Mouse (Mus musculus): ENCODE results near the gene 1700025G04Rik. TPM values are rescaled to one million over a fixed set of nuclear protein-coding genes. Genes with fewer than 3 reads are reported as not detected.

The 1700025G04Rik gene
- polyA plus RNA-seq, 1 experiment: 0.01 TPM

- no peaks in the 10 kb centered on the region for H3K4me1 ChIP-seq (ENCODE audit: control insufficient read depth)
- H3K4me3 ChIP-seq (replicated peaks): no peak overlapping the region
- no peaks in the 10 kb centered on the region for H3K36me3 ChIP-seq (ENCODE audit: control insufficient read depth)
- H3K9me3 ChIP-seq (ENCODE audit: control insufficient read depth, low read length): peaks cover 4% of the 10 kb centered on the region; the same call in 1 of the 2 replicates
- H3K27me3 ChIP-seq (ENCODE audit: control insufficient read depth): no peaks in the 10 kb centered on the region
- TF ChIP-seq TAL1 (IDR thresholded peaks at IDR 0.05; ENCODE audit: low read length) (no peak), GATA1 (IDR thresholded peaks at IDR 0.05; ENCODE audit: low read length) (no peak)
These were observed 115.5 kb downstream of the 1700025G04Rik start for GRCm38 (mm10) chr1:151974424-151974823.

GRCm38 (mm10) chr1:151973110-151973700 is 116.7 kb downstream of the 1700025G04Rik start:
- no peak for TF ChIP-seq GATA1 (IDR thresholded peaks at IDR 0.05; ENCODE audit: low read length)
- no peak for TF ChIP-seq TAL1 (IDR thresholded peaks at IDR 0.05; ENCODE audit: low read length)
- H3K9me3 ChIP-seq (ENCODE audit: control insufficient read depth, low read length): peaks cover 4% of the 10 kb centered on the region; the same call in 1 of the 2 replicates
- H3K4me3 ChIP-seq (replicated peaks): no peak overlapping the region
- no peaks in the 10 kb centered on the region for H3K36me3 ChIP-seq (ENCODE audit: control insufficient read depth)
- H3K4me1 ChIP-seq (ENCODE audit: control insufficient read depth): no peaks in the 10 kb centered on the region
- no peaks in the 10 kb centered on the region for H3K27me3 ChIP-seq (ENCODE audit: control insufficient read depth)

- no peaks in the 10 kb centered on the region for H3K4me1 ChIP-seq (ENCODE audit: control insufficient read depth)
- H3K27me3 ChIP-seq (ENCODE audit: control insufficient read depth): no peaks in the 10 kb centered on the region
- H3K9me3 ChIP-seq (ENCODE audit: control insufficient read depth, low read length): peaks cover 4% of the 10 kb centered on the region; the same call in 1 of the 2 replicates
- no peak overlapping the region for H3K4me3 ChIP-seq (replicated peaks)
- H3K36me3 ChIP-seq (ENCODE audit: control insufficient read depth): no peaks in the 10 kb centered on the region
- TF ChIP-seq GATA1 (IDR thresholded peaks at IDR 0.05; ENCODE audit: low read length): no peak
- TF ChIP-seq TAL1 (IDR thresholded peaks at IDR 0.05; ENCODE audit: low read length): no peak
These were observed 118.3 kb downstream of the 1700025G04Rik start for GRCm38 (mm10) chr1:151971581-151971980.

GRCm38 (mm10) chr1:151968126-151968525 is 121.8 kb downstream of the 1700025G04Rik start:
- Histone ChIP-seq H3K4me3 (replicated peaks) (no peak overlapping the region), H3K9me3 (ENCODE audit: control insufficient read depth, low read length) (peaks cover 4% of the 10 kb centered on the region; the same call in 1 of the 2 replicates), H3K27me3 (ENCODE audit: control insufficient read depth) (no peaks in the 10 kb centered on the region), H3K36me3 (ENCODE audit: control insufficient read depth) (no peaks in the 10 kb centered on the region), H3K4me1 (ENCODE audit: control insufficient read depth) (0 out of 2 replicates have a peak, but pooled peaks cover 2% of the 10 kb centered on the region)
- TF ChIP-seq GATA1 (IDR thresholded peaks at IDR 0.05; ENCODE audit: low read length): no peak
- TF ChIP-seq TAL1 (IDR thresholded peaks at IDR 0.05; ENCODE audit: low read length): no peak

- Histone ChIP-seq H3K36me3 (ENCODE audit: control insufficient read depth) (no peaks in the 10 kb centered on the region), H3K27me3 (ENCODE audit: control insufficient read depth) (no peaks in the 10 kb centered on the region), H3K4me1 (ENCODE audit: control insufficient read depth) (0 out of 2 replicates have a peak, but pooled peaks cover 2% of the 10 kb centered on the region), H3K4me3 (replicated peaks) (no peak overlapping the region), H3K9me3 (ENCODE audit: control insufficient read depth, low read length) (no peaks in the 10 kb centered on the region)
- no peak for TF ChIP-seq TAL1 (IDR thresholded peaks at IDR 0.05; ENCODE audit: low read length)
- TF ChIP-seq GATA1 (IDR thresholded peaks at IDR 0.05; ENCODE audit: low read length): no peak
These were observed 125.1 kb downstream of the 1700025G04Rik start for GRCm38 (mm10) chr1:151964811-151965210.

- Histone ChIP-seq H3K27me3 (ENCODE audit: control insufficient read depth) (no peaks in the 10 kb centered on the region), H3K4me3 (replicated peaks) (no peak overlapping the region), H3K9me3 (ENCODE audit: control insufficient read depth, low read length) (no peaks in the 10 kb centered on the region), H3K4me1 (ENCODE audit: control insufficient read depth) (0 out of 2 replicates have a peak, but pooled peaks cover 2% of the 10 kb centered on the region), H3K36me3 (ENCODE audit: control insufficient read depth) (no peaks in the 10 kb centered on the region)
- TF ChIP-seq TAL1 (IDR thresholded peaks at IDR 0.05; ENCODE audit: low read length) (no peak), GATA1 (IDR thresholded peaks at IDR 0.05; ENCODE audit: low read length) (no peak)
These were observed 126.7 kb downstream of the 1700025G04Rik start for GRCm38 (mm10) chr1:151963248-151963647.

- Histone ChIP-seq H3K4me3 (replicated peaks) (no peak overlapping the region), H3K27me3 (ENCODE audit: control insufficient read depth) (no peaks in the 10 kb centered on the region), H3K4me1 (ENCODE audit: control insufficient read depth) (0 out of 2 replicates have a peak, but pooled peaks cover 2% of the 10 kb centered on the region), H3K36me3 (ENCODE audit: control insufficient read depth) (no peaks in the 10 kb centered on the region), H3K9me3 (ENCODE audit: control insufficient read depth, low read length) (no peaks in the 10 kb centered on the region)
- TF ChIP-seq GATA1 (IDR thresholded peaks at IDR 0.05; ENCODE audit: low read length) (no peak), TAL1 (IDR thresholded peaks at IDR 0.05; ENCODE audit: low read length) (no peak)
These were observed 127.8 kb downstream of the 1700025G04Rik start for GRCm38 (mm10) chr1:151962078-151962477.

- Histone ChIP-seq H3K4me3 (replicated peaks) (no peak overlapping the region), H3K36me3 (ENCODE audit: control insufficient read depth) (no peaks in the 10 kb centered on the region), H3K9me3 (ENCODE audit: control insufficient read depth, low read length) (no peaks in the 10 kb centered on the region), H3K27me3 (ENCODE audit: control insufficient read depth) (no peaks in the 10 kb centered on the region), H3K4me1 (ENCODE audit: control insufficient read depth) (0 out of 2 replicates have a peak, but pooled peaks cover 2% of the 10 kb centered on the region)
- TF ChIP-seq TAL1 (IDR thresholded peaks at IDR 0.05; ENCODE audit: low read length) (no peak), GATA1 (IDR thresholded peaks at IDR 0.05; ENCODE audit: low read length) (no peak)
These were observed 128.7 kb downstream of the 1700025G04Rik start for GRCm38 (mm10) chr1:151961204-151961603.

- H3K36me3 ChIP-seq (ENCODE audit: control insufficient read depth): no peaks in the 10 kb centered on the region
- TF ChIP-seq TAL1 (IDR thresholded peaks at IDR 0.05; ENCODE audit: low read length): no peak
- TF ChIP-seq GATA1 (IDR thresholded peaks at IDR 0.05; ENCODE audit: low read length): no peak
- 0 out of 2 replicates have a peak, but pooled peaks cover under 1% of the 10 kb centered on the region for H3K4me1 ChIP-seq (ENCODE audit: control insufficient read depth)
- H3K4me3 ChIP-seq (replicated peaks): no peak overlapping the region
- H3K27me3 ChIP-seq (ENCODE audit: control insufficient read depth): no peaks in the 10 kb centered on the region
- H3K9me3 ChIP-seq (ENCODE audit: control insufficient read depth, low read length): no peaks in the 10 kb centered on the region
These were observed 130.9 kb downstream of the 1700025G04Rik start for GRCm38 (mm10) chr1:151959010-151959409.
